Mouse (Mus musculus) A20 (cell line): ENCODE measurements around the gene Grb7.

Source experiments
- DNase-seq: peaks from one replicate; pipeline ENCODE4 v3.0.0-alpha.2; 2011; ENCODE audit warnings: low read depth, low spot score

Grb7 gene

GRCm38 (mm10) chr11:98504926-98505325, 58.7 kb downstream of the Grb7 start:
- peak; percentile 41 for DNase-seq
